Mouse (Mus musculus) G1E-ER4 (cell line): ENCODE results near the gene Dhrs13. TPM values are rescaled to one million over a fixed set of nuclear protein-coding genes. Genes with fewer than 3 reads are reported as not detected.

Experiments used
- GATA1 ChIP-seq: IDR thresholded peaks from one replicate; pipeline ENCODE4 v1.8.0; 2012; ENCODE audit warnings: low read length, inconsistent platforms
- polyA plus RNA-seq: library from polyadenylated mRNA; stranded (reverse); fragments of >175 nt; gene quantifications from 2 replicates; pipeline ENCODE4 v1.2.3, GENCODE M21; 2012

Dhrs13 gene
- polyA plus RNA-seq: 11.8 and 15.2 TPM in 2 replicates

GRCm38 (mm10) chr11:78031947-78032808, at the start of gene Dhrs13:
Gene Dhrs13 (plus strand): TSS chr11:78032280.
- no peak for TF ChIP-seq GATA1

DNA sequence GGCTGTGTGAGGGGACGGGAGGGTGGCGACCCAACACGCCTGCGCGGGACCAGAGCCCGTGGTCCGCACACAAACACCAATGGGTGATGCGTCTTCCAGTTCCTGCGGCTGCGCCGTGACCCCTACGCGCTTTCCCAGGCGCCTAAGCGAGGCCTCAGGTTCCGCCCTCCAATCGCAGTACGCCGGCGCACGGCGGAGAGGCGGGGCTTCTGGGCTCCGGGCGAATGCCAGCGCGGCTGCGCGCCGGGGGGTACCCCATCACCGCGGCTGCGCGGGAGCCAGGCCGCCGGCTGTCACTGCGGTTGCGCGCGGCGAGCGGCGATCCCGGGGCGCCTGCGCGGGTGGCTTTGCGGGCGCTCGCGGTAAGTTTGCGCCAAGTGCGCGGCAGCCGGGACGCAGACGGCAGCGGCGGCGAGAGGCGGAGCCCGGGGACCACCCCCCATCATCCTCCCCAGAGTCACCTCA, 49.6 kb upstream of the Dhrs13 start, which contains the start of gene Phf12:
Gene Phf12 (plus strand): TSS at position 314 of the 465 bp plus-strand sequence.
- no peak for TF ChIP-seq GATA1

DNA sequence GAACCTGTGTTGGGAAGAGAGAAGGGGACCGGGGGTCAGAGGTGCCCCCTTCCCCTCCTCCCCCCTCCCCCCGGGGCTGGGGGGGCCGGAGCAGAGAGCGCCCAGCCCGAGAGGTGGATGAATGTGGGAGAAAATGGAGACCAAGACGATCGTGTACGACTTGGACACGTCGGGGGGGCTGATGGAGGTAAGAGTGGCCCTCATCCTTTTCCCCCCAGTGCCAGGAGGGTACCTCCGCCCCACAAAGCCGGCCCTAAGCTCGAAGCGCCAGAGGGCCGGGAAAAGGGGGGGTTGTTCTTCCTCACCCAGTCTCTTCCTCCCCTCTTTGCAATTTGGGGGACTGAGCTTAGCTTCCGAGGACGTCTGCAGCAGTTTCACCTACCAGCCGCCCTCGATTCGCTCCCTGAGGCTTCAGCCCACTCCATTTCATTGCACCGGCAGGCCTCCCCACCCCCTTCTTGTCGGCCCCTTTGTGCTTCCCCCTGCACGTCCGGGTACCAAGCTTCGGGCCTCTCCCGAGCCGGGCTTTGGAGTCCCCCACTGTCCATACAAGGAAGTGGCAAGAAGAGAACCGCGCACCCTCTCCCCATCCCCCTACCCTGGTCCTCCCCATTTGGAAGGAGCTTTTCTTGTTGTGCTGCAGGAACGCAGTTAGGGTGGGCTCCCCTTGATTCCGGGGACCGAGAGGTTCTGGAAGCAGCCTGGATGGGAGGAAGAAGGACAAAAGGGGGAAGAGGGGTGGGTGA, 48.7 kb upstream of the Dhrs13 start:
- TF ChIP-seq GATA1: no peak

- TF ChIP-seq GATA1: no peak
Measured at GRCm38 (mm10) chr11:77983937-77984835, 47.9 kb upstream of the Dhrs13 start.

GRCm38 (mm10) chr11:77984836-77985231, 47.2 kb upstream of the Dhrs13 start:
- no peak for TF ChIP-seq GATA1

- no peak for TF ChIP-seq GATA1
Measured at GRCm38 (mm10) chr11:77985541-77986065, 46.5 kb upstream of the Dhrs13 start.

- no peak for TF ChIP-seq GATA1
Measured at GRCm38 (mm10) chr11:77989071-77989690, 42.9 kb upstream of the Dhrs13 start.

- no peak for TF ChIP-seq GATA1
Measured at GRCm38 (mm10) chr11:77995556-77995955, 36.5 kb upstream of the Dhrs13 start.

GRCm38 (mm10) chr11:78006446-78006845, 25.6 kb upstream of the Dhrs13 start:
- TF ChIP-seq GATA1: no peak

- no peak for TF ChIP-seq GATA1
Measured at GRCm38 (mm10) chr11:78019676-78020075, 12.4 kb upstream of the Dhrs13 start.

DNA sequence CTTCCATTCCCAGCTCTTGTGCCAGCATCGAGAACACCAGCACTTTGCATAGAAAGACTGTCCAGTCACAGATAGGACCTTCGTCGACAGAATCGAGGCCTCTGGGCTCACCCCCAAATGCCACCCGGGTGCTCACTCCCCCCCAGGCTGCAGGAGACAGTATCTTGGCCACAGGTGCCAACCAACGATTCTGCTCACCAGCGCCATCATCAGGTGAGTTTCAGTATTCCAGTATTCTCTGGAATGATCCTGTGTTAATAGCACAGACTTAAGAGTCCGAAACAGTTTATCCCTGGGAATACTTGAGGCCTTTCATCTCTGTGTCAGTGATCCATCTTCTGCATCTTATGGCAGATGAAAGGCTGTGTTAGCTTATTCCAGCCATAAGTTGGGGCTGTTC, 8.5 kb upstream of the Dhrs13 start:
- TF ChIP-seq GATA1: no peak

DNA sequence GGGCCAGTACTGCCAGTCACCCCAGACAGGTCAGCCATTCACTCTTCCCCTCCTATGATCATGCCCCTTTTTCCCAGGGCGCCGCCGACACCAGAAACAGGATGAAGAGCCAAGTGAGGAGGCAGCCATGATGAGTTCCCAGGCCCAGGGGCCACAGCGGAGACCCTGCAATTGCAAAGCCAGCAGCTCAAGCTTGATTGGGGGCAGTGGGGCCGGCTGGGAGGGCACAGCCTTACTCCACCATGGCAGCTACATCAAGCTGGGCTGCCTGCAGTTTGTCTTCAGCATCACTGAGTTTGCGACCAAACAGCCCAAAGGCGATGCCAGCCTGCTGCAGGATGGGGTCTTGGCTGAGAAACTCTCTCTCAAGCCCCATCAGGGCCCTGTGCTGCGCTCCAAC, 2.8 kb upstream of the Dhrs13 start:
- TF ChIP-seq GATA1: no peak

DNA sequence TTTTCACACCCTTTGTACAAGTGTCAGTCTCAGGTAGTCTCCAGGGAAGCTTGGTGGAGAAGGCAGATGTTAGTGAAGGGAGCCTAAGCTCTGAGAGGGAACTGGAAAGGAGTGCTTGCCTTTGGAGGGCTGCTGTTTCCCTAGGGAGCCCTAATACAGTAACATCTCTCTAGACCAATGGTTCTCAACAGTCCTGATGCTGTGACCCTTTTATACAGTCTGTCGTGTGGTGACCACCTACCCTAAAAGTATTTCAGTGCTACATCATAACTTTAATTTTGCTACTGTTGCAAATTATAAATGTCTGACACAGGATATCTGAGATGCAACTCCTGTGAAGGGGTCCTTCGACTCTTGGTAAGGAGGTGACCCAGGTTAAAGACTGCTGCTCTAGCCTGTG, 1.5 kb upstream of the Dhrs13 start:
- TF ChIP-seq GATA1: no peak

DNA sequence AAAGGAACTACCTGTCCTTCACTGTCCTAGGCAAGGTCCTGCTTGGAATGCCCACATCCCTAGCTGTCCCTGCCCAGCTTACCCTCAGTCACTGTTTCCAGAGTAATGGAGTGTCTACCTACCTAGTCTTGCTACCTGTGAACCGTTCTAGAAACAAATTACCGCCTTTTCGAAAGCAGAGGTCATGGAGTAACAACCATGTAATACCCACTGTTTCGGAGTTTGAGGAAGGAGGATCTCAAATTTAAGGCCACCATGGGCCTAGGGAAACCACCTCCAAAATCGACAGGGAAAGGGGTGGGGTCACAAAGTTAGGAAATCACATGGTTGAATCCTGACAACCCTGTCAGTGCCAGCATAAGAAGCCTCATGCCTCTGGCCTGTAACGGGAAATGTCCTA, 691 bp upstream of the Dhrs13 start:
- no peak for TF ChIP-seq GATA1

- no peak for TF ChIP-seq GATA1
Measured at GRCm38 (mm10) chr11:78032809-78033195, 722 bp downstream of the Dhrs13 start.
